Mouse (Mus musculus) MEL (cell line): ENCODE results near the gene Wwc2.

Experiments used
- CTCF ChIP-seq, 3 experiments: IDR thresholded peaks in 2 of 3; conservative IDR thresholded peaks in 1 of 3; 2 replicates each; pipeline ENCODE4 v1.5.1; 2011 to 2012; ENCODE audit warnings: low read length in 3 of 3, low read depth in 2 of 3, mild to moderate bottlenecking in 2 of 3, improper control_type of control experiment in 1 of 3, inconsistent platforms in 1 of 3, mixed read lengths in 1 of 3, moderate library complexity in 1 of 3; ENCODE audit not compliant: control insufficient read depth in 1 of 3, insufficient read depth in 1 of 3, poor library complexity in 1 of 3, severe bottlenecking in 1 of 3
- E2F4 ChIP-seq: IDR thresholded peaks from 2 replicates; pipeline ENCODE4 v1.6.1; 2011; ENCODE audit warnings: low read depth, low read length, improper control_type of control experiment, borderline replicate concordance
- EP300 ChIP-seq, 2 experiments: IDR thresholded peaks; 2 replicates each; pipeline ENCODE4 v1.6.1; 2011; ENCODE audit warnings: improper control_type of control experiment in 2 of 2, low read length in 2 of 2, low read depth in 1 of 2, mild to moderate bottlenecking in 1 of 2
- MYB ChIP-seq: IDR thresholded peaks from 2 replicates; pipeline ENCODE4 v1.6.1; 2011; ENCODE audit warnings: mild to moderate bottlenecking, low read depth, low read length, improper control_type of control experiment
- NELFE ChIP-seq: IDR thresholded peaks from 2 replicates; pipeline ENCODE4 v1.6.1; 2011; ENCODE audit warnings: low read depth, low read length, improper control_type of control experiment
- ZKSCAN1 ChIP-seq: IDR thresholded peaks from 2 replicates; pipeline ENCODE4 v1.6.1; 2012; ENCODE audit warnings: low read depth, mild to moderate bottlenecking, inconsistent platforms, low read length, improper control_type of control experiment, moderate library complexity

GRCm38 (mm10) chr8:47928604-47929185, 62.0 kb downstream of the Wwc2 start:
- TF ChIP-seq E2F4, result no peak
- no peak for TF ChIP-seq CTCF (IDR thresholded peaks at IDR 0.05 in 2 of 3, conservative IDR thresholded peaks at IDR 0.05 in 1 of 3; ENCODE audit: control insufficient read depth in 1 of 3, insufficient read depth in 1 of 3, low read depth in 2 of 3, low read length in 3 of 3, poor library complexity in 1 of 3, severe bottlenecking in 1 of 3)
- TF ChIP-seq EP300 (IDR thresholded peaks at IDR 0.05; ENCODE audit: low read depth in 1 of 2, low read length in 2 of 2), result no peak
- TF ChIP-seq ZKSCAN1, result no peak
- TF ChIP-seq MYB, result no peak
- no peak for TF ChIP-seq NELFE
